Mouse (Mus musculus) c-Kit-positive CD71-negative TER-119-negative erythroid progenitor cells, embryonic 14.5 days (primary cell): Measurements from ENCODE around the gene Usp18.

Experiments used
- DNase-seq: peaks from one replicate; pipeline ENCODE4 v3.0.0-alpha.2; 2013; ENCODE audit warnings: low read depth

Gene Usp18

DNA sequence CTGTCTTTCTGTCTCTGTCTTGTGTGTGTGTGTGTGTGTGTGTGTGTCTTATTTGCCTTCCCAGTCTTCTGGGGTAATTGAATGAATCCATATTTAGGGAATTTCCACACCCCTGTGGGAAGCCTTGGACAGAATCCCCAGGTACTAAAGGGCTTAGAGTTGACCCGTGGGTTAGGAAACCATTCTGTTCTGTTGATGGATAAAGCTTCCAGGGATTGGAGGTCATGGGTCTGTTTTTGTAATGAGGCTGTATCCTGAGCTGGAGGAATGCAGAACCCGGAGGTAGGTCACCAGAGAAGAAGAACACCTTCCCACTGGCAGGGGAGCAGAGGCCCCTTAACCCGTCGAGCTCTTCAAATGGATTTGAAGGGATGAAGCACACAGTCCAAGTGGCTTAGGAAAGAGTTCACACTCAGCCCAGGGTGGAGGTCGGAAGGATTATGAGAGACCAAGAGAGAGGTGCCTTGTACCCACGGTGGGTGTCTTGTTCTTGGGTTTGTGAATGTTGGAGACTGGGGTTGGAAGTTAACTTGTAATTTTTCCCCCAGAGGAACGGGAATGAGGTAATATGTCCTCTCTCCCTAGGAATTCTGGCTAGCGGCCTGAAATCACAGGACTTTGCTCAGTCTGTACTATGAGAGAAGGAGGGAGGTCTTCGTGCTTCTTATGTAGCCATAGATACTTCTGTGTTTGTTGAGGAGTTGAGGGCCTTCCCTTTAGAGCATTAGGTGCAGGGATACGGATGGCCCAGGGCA, 57.9 kb downstream of the Usp18 start:
- no peak for DNase-seq

DNA sequence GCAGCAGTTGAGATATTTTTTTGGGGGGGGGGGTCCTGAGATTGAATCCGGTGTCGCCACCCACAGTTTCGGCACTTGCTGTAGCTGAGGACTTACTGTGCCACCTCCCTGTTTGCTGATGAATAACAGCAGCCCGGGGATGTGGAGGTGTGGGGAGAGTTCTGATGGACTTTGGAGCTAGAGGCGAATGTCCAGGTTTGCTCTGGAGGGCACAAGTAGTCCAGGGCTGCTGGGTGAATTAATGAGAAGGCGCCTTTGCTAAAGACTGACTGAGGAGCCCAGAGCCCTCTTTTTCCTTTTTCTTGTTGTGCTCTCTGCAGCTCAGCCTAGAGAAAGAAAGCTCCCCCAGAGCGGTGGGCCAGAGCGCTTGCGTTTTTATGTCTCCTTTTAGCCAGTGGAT, 58.9 kb downstream of the Usp18 start:
- DNase-seq, result no peak

DNA sequence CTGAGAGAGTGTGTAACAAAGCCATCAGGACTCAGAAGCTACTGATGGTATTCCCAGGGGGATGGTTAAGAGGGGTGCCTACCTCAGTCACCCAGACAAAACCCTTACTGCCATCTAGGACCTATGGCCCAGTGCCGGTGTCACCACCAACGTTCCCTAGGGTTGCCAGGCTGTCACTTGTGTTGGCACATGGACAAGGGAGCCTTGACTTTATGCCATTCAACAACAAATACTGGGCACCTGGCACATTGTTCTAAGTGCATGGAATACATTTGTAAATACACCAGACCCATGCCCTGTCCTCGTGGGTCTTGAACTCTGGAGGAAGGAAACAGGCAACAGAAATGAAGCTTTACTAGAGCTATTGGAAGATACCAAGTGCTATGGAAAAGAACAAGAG, 59.9 kb downstream of the Usp18 start:
- no peak for DNase-seq

DNA sequence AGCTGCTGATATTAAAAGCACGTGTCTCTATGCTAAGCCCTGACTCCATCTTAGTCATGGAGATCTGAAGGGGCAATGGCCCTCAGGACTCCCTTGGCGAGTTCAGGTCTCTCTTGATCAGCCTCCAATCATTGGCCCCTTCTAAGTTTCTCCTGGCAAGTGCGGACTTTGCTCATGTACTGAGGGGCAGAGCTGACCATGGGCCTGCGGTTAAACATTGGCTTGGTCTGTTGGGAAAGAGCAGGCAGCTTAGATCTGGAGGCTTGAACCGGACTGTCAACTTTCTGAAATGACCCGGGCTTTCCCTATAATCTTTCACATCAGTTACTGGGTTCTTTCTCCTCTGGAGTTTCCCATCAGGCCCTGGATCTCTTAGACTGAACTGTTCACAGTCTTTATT, 65.3 kb downstream of the Usp18 start:
- DNase-seq, result no peak

DNA sequence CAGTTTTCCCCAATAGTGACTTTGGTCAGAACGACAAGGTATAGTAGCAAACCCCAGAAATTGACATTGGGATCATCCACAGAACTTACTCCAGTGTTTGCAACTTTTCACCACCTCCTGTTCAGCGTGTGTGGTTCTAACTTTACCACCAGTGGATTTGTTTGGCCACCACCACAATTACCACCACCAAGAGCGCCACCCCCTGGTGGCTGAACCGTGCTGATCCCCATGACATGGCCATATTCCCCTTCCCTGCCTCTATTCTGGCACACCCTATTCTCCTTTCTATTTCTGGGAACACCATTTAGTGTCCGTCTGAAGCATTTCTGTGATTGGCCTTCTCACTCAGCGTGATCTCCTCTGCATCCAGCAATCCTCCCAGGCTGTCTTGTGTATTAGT, 73.4 kb downstream of the Usp18 start:
- no peak for DNase-seq
